Mouse (Mus musculus): ENCODE data around the gene Pfas. TPM values are rescaled to one million over a fixed set of nuclear protein-coding genes. Genes with fewer than 3 reads are reported as not detected.

The Pfas gene
- polyA plus RNA-seq, 1 experiment from 2014 or later: 22.5 TPM

GRCm38 (mm10) chr11:69038173-69038572, 29.9 kb upstream of the Pfas start:
- Histone ChIP-seq H3K4me1 (ENCODE audit: control insufficient read depth, insufficient read depth, low read length) (peaks cover 25% of the 10 kb centered on the region), H3K4me3 (ENCODE audit: low read length) (no peak overlapping the region), H3K27ac (ENCODE audit: low read length) (0 out of 2 replicates have a peak overlapping the region, but pooled peaks have one; percentile 8), H3K36me3 (ENCODE audit: control insufficient read depth, insufficient read depth, low read length) (peaks cover 9% of the 10 kb centered on the region), H3K4me2 (ENCODE audit: low read depth, low read length) (no peak overlapping the region), H3K9me3 (ENCODE audit: control insufficient read depth, low read length) (no peaks in the 10 kb centered on the region), H3K27me3 (replicated peaks; ENCODE audit: control insufficient read depth, insufficient read depth, low read length) (no peaks in the 10 kb centered on the region), H3K9ac (ENCODE audit: low read depth, low read length) (no peak overlapping the region)
- no peak for ATAC-seq
- WGBS: 70% methylated on average over 5 of the region's 5 CpGs

GRCm38 (mm10) chr11:69037231-69038061, 29.2 kb upstream of the Pfas start:
- ATAC-seq: peak; percentile 52
- H3K27ac ChIP-seq (ENCODE audit: low read length): peak overlapping the region; percentile 81
- peak overlapping the region; percentile 79 for H3K4me3 ChIP-seq (ENCODE audit: low read length)
- under 1% methylated on average over 34 of the region's 34 CpGs for WGBS
- peaks cover 9% of the 10 kb centered on the region for H3K36me3 ChIP-seq (ENCODE audit: control insufficient read depth, insufficient read depth, low read length)
- no peaks in the 10 kb centered on the region for H3K9me3 ChIP-seq (ENCODE audit: control insufficient read depth, low read length)
- H3K27me3 ChIP-seq (replicated peaks; ENCODE audit: control insufficient read depth, insufficient read depth, low read length): no peaks in the 10 kb centered on the region
- peak overlapping the region; percentile 74 for H3K9ac ChIP-seq (ENCODE audit: low read depth, low read length)
- H3K4me1 ChIP-seq (ENCODE audit: control insufficient read depth, insufficient read depth, low read length): peaks cover 25% of the 10 kb centered on the region
- H3K4me2 ChIP-seq (ENCODE audit: low read depth, low read length): peak overlapping the region; percentile 71

- Histone ChIP-seq H3K36me3 (ENCODE audit: control insufficient read depth, insufficient read depth, low read length) (peaks cover 9% of the 10 kb centered on the region), H3K27me3 (replicated peaks; ENCODE audit: control insufficient read depth, insufficient read depth, low read length) (no peaks in the 10 kb centered on the region), H3K9me3 (ENCODE audit: control insufficient read depth, low read length) (no peaks in the 10 kb centered on the region), H3K4me2 (ENCODE audit: low read depth, low read length) (peak overlapping the region; percentile 71), H3K4me1 (ENCODE audit: control insufficient read depth, insufficient read depth, low read length) (peaks cover 25% of the 10 kb centered on the region), H3K4me3 (ENCODE audit: low read length) (peak overlapping the region; percentile 79), H3K27ac (ENCODE audit: low read length) (peak overlapping the region; percentile 81), H3K9ac (ENCODE audit: low read depth, low read length) (peak overlapping the region; percentile 74)
- WGBS: 8% methylated on average over 20 of the region's 20 CpGs
- ATAC-seq: peak; percentile 27; the same call in 1 of the 2 replicates
Measured at GRCm38 (mm10) chr11:69036486-69037230, 28.4 kb upstream of the Pfas start.

- H3K4me1 ChIP-seq (ENCODE audit: control insufficient read depth, insufficient read depth, low read length): peaks cover 25% of the 10 kb centered on the region
- H3K9ac ChIP-seq (ENCODE audit: low read depth, low read length): peak overlapping the region; percentile 36; the same call in 1 of the 2 replicates
- H3K4me3 ChIP-seq (ENCODE audit: low read length): peak overlapping the region; percentile 79
- H3K4me2 ChIP-seq (ENCODE audit: low read depth, low read length): peak overlapping the region; percentile 71
- peak; percentile 33 for ATAC-seq
- peak overlapping the region; percentile 62 for H3K27ac ChIP-seq (ENCODE audit: low read length)
- H3K27me3 ChIP-seq (replicated peaks; ENCODE audit: control insufficient read depth, insufficient read depth, low read length): no peaks in the 10 kb centered on the region
- H3K9me3 ChIP-seq (ENCODE audit: control insufficient read depth, low read length): no peaks in the 10 kb centered on the region
- H3K36me3 ChIP-seq (ENCODE audit: control insufficient read depth, insufficient read depth, low read length): peaks cover 13% of the 10 kb centered on the region
- WGBS: 5% methylated on average over 8 of the region's 8 CpGs
Measured at GRCm38 (mm10) chr11:69035849-69036248, 27.6 kb upstream of the Pfas start.

GRCm38 (mm10) chr11:69035411-69035810, 27.2 kb upstream of the Pfas start:
- Histone ChIP-seq H3K9ac (ENCODE audit: low read depth, low read length) (peak overlapping the region; percentile 36; the same call in 1 of the 2 replicates), H3K4me1 (ENCODE audit: control insufficient read depth, insufficient read depth, low read length) (peaks cover 25% of the 10 kb centered on the region), H3K27ac (ENCODE audit: low read length) (peak overlapping the region; percentile 62), H3K4me2 (ENCODE audit: low read depth, low read length) (peak overlapping the region; percentile 71; the same call in 1 of the 2 replicates), H3K4me3 (ENCODE audit: low read length) (no peak overlapping the region; the same call in 1 of the 2 replicates), H3K27me3 (replicated peaks; ENCODE audit: control insufficient read depth, insufficient read depth, low read length) (no peaks in the 10 kb centered on the region), H3K36me3 (ENCODE audit: control insufficient read depth, insufficient read depth, low read length) (peaks cover 13% of the 10 kb centered on the region), H3K9me3 (ENCODE audit: control insufficient read depth, low read length) (no peaks in the 10 kb centered on the region)
- WGBS: 81% methylated on average over 9 of the region's 9 CpGs
- ATAC-seq: no peak

- H3K9ac ChIP-seq (ENCODE audit: low read depth, low read length): no peak overlapping the region
- no peak for ATAC-seq
- no peak overlapping the region for H3K4me2 ChIP-seq (ENCODE audit: low read depth, low read length)
- peaks cover 13% of the 10 kb centered on the region for H3K36me3 ChIP-seq (ENCODE audit: control insufficient read depth, insufficient read depth, low read length)
- H3K9me3 ChIP-seq (ENCODE audit: control insufficient read depth, low read length): no peaks in the 10 kb centered on the region
- no peak overlapping the region for H3K4me3 ChIP-seq (ENCODE audit: low read length)
- peaks cover 25% of the 10 kb centered on the region for H3K4me1 ChIP-seq (ENCODE audit: control insufficient read depth, insufficient read depth, low read length)
- H3K27ac ChIP-seq (ENCODE audit: low read length): no peak overlapping the region
- WGBS: 92% methylated on average over 3 of the region's 3 CpGs
- no peaks in the 10 kb centered on the region for H3K27me3 ChIP-seq (replicated peaks; ENCODE audit: control insufficient read depth, insufficient read depth, low read length)
Measured at GRCm38 (mm10) chr11:69034585-69034984, 26.3 kb upstream of the Pfas start.

GRCm38 (mm10) chr11:69033552-69033951, 25.3 kb upstream of the Pfas start:
- H3K9ac ChIP-seq (ENCODE audit: low read depth, low read length): no peak overlapping the region
- H3K4me1 ChIP-seq (ENCODE audit: control insufficient read depth, insufficient read depth, low read length): peaks cover 15% of the 10 kb centered on the region
- 0 out of 2 replicates have a peak overlapping the region, but pooled peaks have one; percentile 45 for H3K27ac ChIP-seq (ENCODE audit: low read length)
- 75% methylated on average over 9 of the region's 9 CpGs for WGBS
- H3K4me3 ChIP-seq (ENCODE audit: low read length): no peak overlapping the region
- H3K27me3 ChIP-seq (replicated peaks; ENCODE audit: control insufficient read depth, insufficient read depth, low read length): no peaks in the 10 kb centered on the region
- H3K9me3 ChIP-seq (ENCODE audit: control insufficient read depth, low read length): no peaks in the 10 kb centered on the region
- no peak overlapping the region for H3K4me2 ChIP-seq (ENCODE audit: low read depth, low read length)
- H3K36me3 ChIP-seq (ENCODE audit: control insufficient read depth, insufficient read depth, low read length): peaks cover 13% of the 10 kb centered on the region
- ATAC-seq: no peak

- H3K27me3 ChIP-seq (replicated peaks; ENCODE audit: control insufficient read depth, insufficient read depth, low read length): no peaks in the 10 kb centered on the region
- WGBS: 73% methylated on average over 2 of the region's 2 CpGs
Measured at GRCm38 (mm10) chr11:69028805-69029204, 20.5 kb upstream of the Pfas start.

GRCm38 (mm10) chr11:69026562-69026961, 18.3 kb upstream of the Pfas start:
- WGBS: 95% methylated on average over 3 of the region's 3 CpGs
- Histone ChIP-seq H3K27ac (ENCODE audit: low read length) (no peak overlapping the region), H3K4me1 (ENCODE audit: control insufficient read depth, insufficient read depth, low read length) (no peaks in the 10 kb centered on the region), H3K36me3 (ENCODE audit: control insufficient read depth, insufficient read depth, low read length) (peaks cover 26% of the 10 kb centered on the region), H3K4me2 (ENCODE audit: low read depth, low read length) (no peak overlapping the region), H3K4me3 (ENCODE audit: low read length) (no peak overlapping the region), H3K9ac (ENCODE audit: low read depth, low read length) (no peak overlapping the region), H3K9me3 (ENCODE audit: control insufficient read depth, low read length) (no peaks in the 10 kb centered on the region), H3K27me3 (replicated peaks; ENCODE audit: control insufficient read depth, insufficient read depth, low read length) (no peaks in the 10 kb centered on the region)
- ATAC-seq: no peak

More at GRCm38 (mm10) chr11:69028805-69029204, 20.5 kb upstream of the Pfas start:
- no peak overlapping the region for H3K4me3 ChIP-seq (ENCODE audit: low read length)
- H3K36me3 ChIP-seq (ENCODE audit: control insufficient read depth, insufficient read depth, low read length): peaks cover 15% of the 10 kb centered on the region
- H3K4me1 ChIP-seq (ENCODE audit: control insufficient read depth, insufficient read depth, low read length): no peaks in the 10 kb centered on the region
- no peak overlapping the region for H3K4me2 ChIP-seq (ENCODE audit: low read depth, low read length)
- no peaks in the 10 kb centered on the region for H3K9me3 ChIP-seq (ENCODE audit: control insufficient read depth, low read length)
- no peak overlapping the region for H3K9ac ChIP-seq (ENCODE audit: low read depth, low read length)
- no peak overlapping the region for H3K27ac ChIP-seq (ENCODE audit: low read length)
- ATAC-seq: no peak
